Mouse (Mus musculus) small intestine, adult 2 months (tissue): ENCODE measurements at regions not wholly inside any gene's neighbourhood (a gene's known extent, or its start where the extent isn't known, plus 50 kb on each side); places are given as distances from the start of the nearest gene placed in this dataset.

Experiments used
- H3K27ac ChIP-seq: fragments of 200-500 bp; 2 replicates; pipeline ENCODE4 v1.5.1; 2012; ENCODE audit warnings: low read depth, low read length, control low read depth, inconsistent platforms; ENCODE audit not compliant: insufficient read depth
- H3K27me3 ChIP-seq: fragments of 200-500 bp; 2 replicates; pipeline ENCODE4 v1.6.1; 2012; ENCODE audit warnings: mild to moderate bottlenecking, moderate library complexity, low read length, inconsistent platforms; ENCODE audit not compliant: control insufficient read depth, insufficient read depth
- H3K36me3 ChIP-seq: fragments of 200-500 bp; 2 replicates; pipeline ENCODE4 v1.6.1; 2012; ENCODE audit warnings: mild to moderate bottlenecking, low read length, control low read depth, inconsistent platforms; ENCODE audit not compliant: control insufficient read depth, insufficient read depth
- H3K4me1 ChIP-seq: fragments of 200-500 bp; 2 replicates; pipeline ENCODE4 v1.6.1; 2012; ENCODE audit warnings: low read length, inconsistent platforms, mixed read lengths; ENCODE audit not compliant: control insufficient read depth, insufficient read depth, insufficient read length
- H3K4me3 ChIP-seq: fragments of 200-500 bp; 2 replicates; pipeline ENCODE4 v1.5.1; 2012; ENCODE audit warnings: low read depth, mild to moderate bottlenecking, control low read depth, inconsistent platforms, low read length, moderate library complexity
- CTCF ChIP-seq: fragments of 200-500 bp; IDR thresholded peaks from 2 replicates; pipeline ENCODE4 v1.5.1; 2012; ENCODE audit warnings: low read depth, mild to moderate bottlenecking, control low read depth, inconsistent platforms, low read length, moderate library complexity, mixed read lengths; ENCODE audit not compliant: insufficient replicate concordance, insufficient read length; ENCODE audit errors: extremely low read depth
- POLR2A ChIP-seq: fragments of 200-500 bp; IDR thresholded peaks from 2 replicates; pipeline ENCODE4 v1.6.1; 2012; ENCODE audit warnings: low read depth, mild to moderate bottlenecking, control low read depth, inconsistent platforms, low read length, moderate library complexity
- WGBS: fragments of 180-500 bp; shearing (Covaris S2); methylation state at CpG from one replicate; pipeline ENCODE4 v1.1.7; 2018; 5-methylcytosine and 5-hydroxymethylcytosine counted together

DNA sequence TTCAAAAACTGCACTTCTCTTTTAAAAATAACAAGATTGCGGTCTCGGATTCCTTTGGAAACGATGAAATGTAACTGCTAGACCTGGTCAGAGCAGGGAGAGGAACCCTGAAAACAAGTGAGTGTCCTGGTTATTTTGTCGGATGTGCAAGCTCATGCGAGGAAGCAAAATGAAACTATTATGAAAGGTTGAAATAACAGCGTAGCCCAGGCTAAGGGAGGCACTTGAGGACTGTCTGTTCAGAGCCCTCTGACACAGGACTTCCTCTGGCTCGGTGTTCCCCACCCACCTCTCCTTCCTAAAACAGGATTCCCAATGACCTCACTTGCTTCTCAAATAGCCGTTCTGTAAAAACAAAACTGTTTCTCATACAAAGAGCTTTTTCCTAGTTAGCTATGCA, 51.3 kb upstream of the S1pr1 start:
- Histone ChIP-seq H3K4me3 (no peak overlapping the region), H3K27ac (no peak overlapping the region), H3K4me1 (no peaks in the 10 kb centered on the region), H3K36me3 (no peaks in the 10 kb centered on the region), H3K27me3 (no peaks in the 10 kb centered on the region)
- TF ChIP-seq CTCF: no peak
- TF ChIP-seq POLR2A: no peak
- WGBS: 61% methylated on average over 8 of the region's 8 CpGs

DNA sequence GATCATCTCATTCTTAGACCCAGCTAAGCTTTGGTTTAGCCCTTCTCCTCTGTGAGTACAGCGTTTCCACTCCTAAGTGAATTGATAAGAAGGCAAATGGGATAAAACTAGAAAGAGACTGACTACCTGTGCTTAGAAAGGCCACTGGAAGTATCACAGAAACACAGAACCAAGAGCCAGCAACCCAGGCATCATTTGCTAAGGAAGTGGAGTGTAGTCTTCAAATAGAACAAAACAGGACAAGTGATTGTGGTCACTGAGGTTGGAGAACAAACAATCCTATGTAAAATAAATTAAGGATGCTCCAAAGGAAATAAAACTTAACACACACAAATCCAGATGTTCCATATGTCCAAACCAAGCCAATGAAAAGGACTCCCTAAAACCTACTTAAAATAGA, 53.4 kb upstream of the S1pr1 start:
- no peaks in the 10 kb centered on the region for H3K27me3 ChIP-seq
- no peaks in the 10 kb centered on the region for H3K36me3 ChIP-seq
- no peak overlapping the region for H3K27ac ChIP-seq
- no peaks in the 10 kb centered on the region for H3K4me1 ChIP-seq
- H3K4me3 ChIP-seq: no peak overlapping the region
- no peak for TF ChIP-seq CTCF
- no peak for TF ChIP-seq POLR2A
- 63% methylated on average over 1 of the region's 1 CpGs for WGBS

DNA sequence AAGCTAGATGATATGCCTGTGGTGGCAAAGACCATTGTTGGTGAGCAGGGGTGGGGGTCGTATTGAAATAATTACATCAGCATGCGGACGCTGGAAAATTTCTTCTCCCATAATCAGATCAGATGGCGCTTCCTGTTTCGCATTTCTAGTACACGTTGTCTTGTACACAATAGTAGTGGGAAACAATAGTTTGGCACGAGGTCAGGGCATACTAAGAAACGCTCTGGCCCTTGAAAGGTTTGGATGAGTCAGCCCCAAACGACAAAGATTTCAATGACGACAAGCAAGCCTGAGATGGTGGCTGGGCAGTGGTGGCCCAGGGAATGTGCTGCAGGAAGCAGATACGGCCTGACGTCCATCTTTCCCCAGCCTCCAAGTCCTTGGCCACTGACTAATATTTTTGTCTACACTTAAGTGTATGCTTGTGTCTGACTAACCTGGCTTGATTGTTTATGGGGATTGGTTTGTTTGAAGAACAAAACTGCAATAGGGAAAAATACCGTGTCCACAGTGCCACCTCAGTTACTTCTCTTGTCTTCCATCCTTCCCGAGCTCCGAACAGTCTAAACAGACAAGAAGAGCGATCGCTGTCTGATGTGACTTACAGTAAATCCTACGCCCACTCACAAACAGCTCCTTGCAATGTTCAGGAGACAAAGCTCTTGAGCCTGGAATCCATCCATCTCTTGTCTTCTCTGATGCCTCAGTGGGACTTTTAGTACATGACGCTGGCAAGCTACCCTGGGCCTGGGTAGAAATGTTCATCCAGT, 54.1 kb upstream of the S1pr1 start:
- Histone ChIP-seq H3K27me3 (no peaks in the 10 kb centered on the region), H3K4me1 (no peaks in the 10 kb centered on the region), H3K36me3 (no peaks in the 10 kb centered on the region), H3K4me3 (no peak overlapping the region), H3K27ac (no peak overlapping the region)
- 81% methylated on average over 19 of the region's 19 CpGs for WGBS
- TF ChIP-seq CTCF (no peak), POLR2A (no peak)

DNA sequence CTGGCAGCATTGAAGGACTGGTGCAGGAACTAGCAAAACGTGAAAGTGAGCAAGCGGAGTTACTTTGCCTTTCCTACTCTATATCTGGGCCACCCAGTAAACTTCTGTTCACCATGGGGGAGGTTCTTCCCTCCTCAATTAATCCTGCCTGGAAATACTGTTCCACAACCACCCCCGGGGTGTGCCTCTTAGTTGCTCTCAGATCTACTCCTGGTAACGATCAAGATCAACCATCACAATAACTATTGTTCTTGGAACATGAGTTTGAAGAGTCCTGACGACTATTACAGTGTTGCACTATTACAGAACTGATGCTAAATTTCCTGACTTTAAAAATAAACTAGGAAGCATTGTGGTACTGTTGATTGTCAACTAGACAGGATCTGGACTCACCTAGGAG, 57.8 kb upstream of the S1pr1 start:
- 79% methylated on average over 5 of the region's 5 CpGs for WGBS

DNA sequence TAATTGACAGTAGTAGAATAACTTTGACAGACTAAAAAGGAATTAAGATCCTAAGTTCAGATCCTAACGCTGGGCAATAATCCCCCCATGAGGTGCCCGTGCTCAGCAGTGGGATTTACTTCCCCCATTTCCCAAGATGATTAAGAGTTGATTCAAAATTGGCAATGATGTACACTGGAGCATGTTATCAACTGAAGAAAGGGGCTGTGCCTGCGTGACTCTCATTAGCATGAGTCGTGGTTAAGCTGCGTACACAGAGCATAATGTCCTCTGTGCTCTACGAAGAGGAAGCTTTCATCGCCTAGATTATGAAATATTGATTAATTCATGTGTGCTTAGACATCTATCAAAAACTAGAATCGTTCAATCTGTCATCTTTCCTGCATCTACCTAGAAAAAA, 59.4 kb upstream of the S1pr1 start:
- H3K36me3 ChIP-seq: no peaks in the 10 kb centered on the region
- no peak for TF ChIP-seq CTCF
- WGBS: 45% methylated on average over 8 of the region's 8 CpGs
- H3K4me3 ChIP-seq: no peak overlapping the region
- H3K27ac ChIP-seq: no peak overlapping the region
- no peaks in the 10 kb centered on the region for H3K4me1 ChIP-seq
- no peaks in the 10 kb centered on the region for H3K27me3 ChIP-seq

More for the DNA sequence above, 57.8 kb upstream of the S1pr1 start:
- no peak overlapping the region for H3K4me3 ChIP-seq
- H3K27ac ChIP-seq: no peak overlapping the region
- no peaks in the 10 kb centered on the region for H3K27me3 ChIP-seq
- no peaks in the 10 kb centered on the region for H3K4me1 ChIP-seq
- TF ChIP-seq POLR2A: no peak
- TF ChIP-seq CTCF: no peak
- no peaks in the 10 kb centered on the region for H3K36me3 ChIP-seq

DNA sequence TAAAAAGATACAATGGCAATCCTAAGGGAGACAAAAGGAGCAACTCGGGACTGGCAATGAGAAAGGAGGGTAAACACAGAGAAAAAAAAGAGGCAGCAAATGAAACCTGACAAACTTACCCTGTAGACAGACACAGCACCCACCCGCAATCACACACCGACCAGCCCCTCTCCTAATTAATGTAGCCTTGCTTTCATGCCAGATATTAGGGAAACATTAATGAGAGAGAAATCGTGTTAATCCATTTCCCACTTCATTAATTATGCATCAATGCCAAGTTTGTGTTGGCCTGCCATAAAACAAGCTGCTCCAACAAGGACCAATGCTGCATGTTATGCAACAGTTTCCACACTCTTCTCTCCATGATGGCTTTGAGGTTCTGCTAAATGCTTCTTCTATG, 59.9 kb upstream of the S1pr1 start:
- Histone ChIP-seq H3K27me3 (no peaks in the 10 kb centered on the region), H3K36me3 (no peaks in the 10 kb centered on the region), H3K27ac (no peak overlapping the region), H3K4me1 (no peaks in the 10 kb centered on the region), H3K4me3 (no peak overlapping the region)
- WGBS: 51% methylated on average over 4 of the region's 4 CpGs
- TF ChIP-seq CTCF (no peak), POLR2A (no peak)

DNA sequence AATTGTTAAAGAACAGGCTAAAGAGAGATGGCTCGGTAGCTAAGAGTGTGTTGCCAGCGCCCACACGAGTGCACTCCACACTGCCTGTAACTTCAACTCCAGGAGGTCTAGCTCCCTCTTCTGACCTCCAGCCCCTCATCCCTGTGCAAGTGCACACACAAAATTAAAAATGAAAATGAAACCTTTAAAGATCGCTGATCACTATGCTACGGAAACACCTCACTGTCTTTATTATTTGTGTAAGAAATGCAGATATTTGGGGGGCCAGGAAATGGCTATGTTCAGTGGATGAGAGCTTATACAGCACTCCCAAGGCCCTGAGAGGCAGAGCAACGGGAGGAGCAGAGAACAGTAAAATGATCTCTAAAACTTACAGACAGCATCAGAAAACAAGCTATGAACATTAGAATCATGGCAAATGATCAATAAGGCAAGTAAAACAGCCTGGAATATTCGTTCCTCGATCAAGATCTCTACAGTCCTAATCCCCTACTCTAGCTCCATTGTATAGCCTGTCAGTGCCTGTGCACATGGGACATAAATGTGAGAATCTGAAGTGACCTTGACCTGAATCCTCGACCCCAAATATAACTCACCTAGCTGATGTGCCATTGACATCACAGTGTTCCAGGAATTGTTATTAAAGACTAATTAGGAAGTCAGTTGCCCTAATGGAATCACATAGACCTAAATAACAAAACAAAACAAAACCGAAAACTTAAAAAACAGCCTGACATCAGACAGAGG, 64.4 kb upstream of the S1pr1 start:
- Histone ChIP-seq H3K4me1 (no peaks in the 10 kb centered on the region), H3K27me3 (no peaks in the 10 kb centered on the region), H3K27ac (no peak overlapping the region), H3K4me3 (no peak overlapping the region), H3K36me3 (no peaks in the 10 kb centered on the region)
- no peak for TF ChIP-seq CTCF
- no peak for TF ChIP-seq POLR2A
- 83% methylated on average over 10 of the region's 10 CpGs for WGBS
